Mouse (Mus musculus) MEL (cell line): ENCODE measurements around the gene Itpr1. TPM values are rescaled to one million over a fixed set of nuclear protein-coding genes. Genes with fewer than 3 reads are reported as not detected.

Experiments used
- DNase-seq: peaks from one replicate; pipeline ENCODE4 v3.0.0; 2011; ENCODE audit warnings: low read depth, low spot score
- H3K27ac ChIP-seq: 2 replicates; pipeline ENCODE4 v1.5.1; 2012; ENCODE audit warnings: low read depth, mild to moderate bottlenecking, control low read depth, low read length, moderate library complexity; ENCODE audit not compliant: control insufficient read depth
- H3K27me3 ChIP-seq, 2 experiments: fragments of 150-350 bp in 1 of 2; sonication (generic) in 1 of 2; 2 replicates each; pipeline ENCODE4 v1.6.1; 2012; ENCODE audit warnings: low read length in 2 of 2, mild to moderate bottlenecking in 2 of 2, improper control_type of control experiment in 1 of 2, moderate library complexity in 1 of 2; ENCODE audit not compliant: insufficient read depth in 2 of 2, control insufficient read depth in 1 of 2
- H3K36me3 ChIP-seq, 2 experiments: 2 replicates each; pipeline ENCODE4 v1.6.1; 2012 to 2014; ENCODE audit warnings: low read length in 2 of 2, improper control_type of control experiment in 1 of 2, inconsistent platforms in 1 of 2, mild to moderate bottlenecking in 1 of 2; ENCODE audit not compliant: insufficient read depth in 2 of 2, control insufficient read depth in 1 of 2
- H3K4me1 ChIP-seq, 2 experiments: fragments of 150-350 bp in 1 of 2; sonication (generic) in 1 of 2; 2 replicates each; pipeline ENCODE4 v1.6.1; 2012; ENCODE audit warnings: low read length in 2 of 2, improper control_type of control experiment in 1 of 2, mild to moderate bottlenecking in 1 of 2; ENCODE audit not compliant: insufficient read depth in 2 of 2, control insufficient read depth in 1 of 2
- H3K4me3 ChIP-seq, 2 experiments: fragments of 150-350 bp in 1 of 2; sonication (generic) in 1 of 2; 2 replicates each; pipeline ENCODE4 v1.5.1; 2012; ENCODE audit warnings: low read depth in 2 of 2, low read length in 2 of 2, mild to moderate bottlenecking in 2 of 2, moderate library complexity in 2 of 2, control low read depth in 1 of 2, improper control_type of control experiment in 1 of 2; ENCODE audit not compliant: control insufficient read depth in 1 of 2, insufficient read depth in 1 of 2
- H3K79me2 ChIP-seq: 2 replicates; pipeline ENCODE4 v1.6.1; 2012; ENCODE audit warnings: mild to moderate bottlenecking, low read length, moderate library complexity; ENCODE audit not compliant: control insufficient read depth, poor library complexity, insufficient read depth
- H3K9ac ChIP-seq: 2 replicates; pipeline ENCODE4 v1.6.1; 2012; ENCODE audit warnings: low read depth, mild to moderate bottlenecking, control low read depth, low read length, moderate library complexity; ENCODE audit not compliant: control insufficient read depth, poor library complexity, severe bottlenecking
- H3K9me3 ChIP-seq: fragments of 150-350 bp; sonication (generic); replicated peaks from 2 replicates; pipeline ENCODE4 v1.6.1; 2012; ENCODE audit warnings: mild to moderate bottlenecking, low read length, improper control_type of control experiment, moderate library complexity; ENCODE audit not compliant: insufficient read depth
- BHLHE40 ChIP-seq: IDR thresholded peaks from 2 replicates; pipeline ENCODE4 v1.6.1; 2012; ENCODE audit warnings: low read depth, mild to moderate bottlenecking, inconsistent platforms, low read length, improper control_type of control experiment, borderline replicate concordance
- CTCF ChIP-seq, 3 experiments: IDR thresholded peaks in 2 of 3; conservative IDR thresholded peaks in 1 of 3; 2 replicates each; pipeline ENCODE4 v1.5.1; 2011 to 2012; ENCODE audit warnings: low read length in 3 of 3, low read depth in 2 of 3, mild to moderate bottlenecking in 2 of 3, improper control_type of control experiment in 1 of 3, inconsistent platforms in 1 of 3, mixed read lengths in 1 of 3, moderate library complexity in 1 of 3; ENCODE audit not compliant: control insufficient read depth in 1 of 3, insufficient read depth in 1 of 3, poor library complexity in 1 of 3, severe bottlenecking in 1 of 3
- E2F4 ChIP-seq: IDR thresholded peaks from 2 replicates; pipeline ENCODE4 v1.6.1; 2011; ENCODE audit warnings: low read depth, low read length, improper control_type of control experiment, borderline replicate concordance
- ELF1 ChIP-seq: IDR thresholded peaks from 2 replicates; pipeline ENCODE4 v1.6.1; 2014; ENCODE audit warnings: low read depth, mild to moderate bottlenecking, inconsistent platforms, low read length, improper control_type of control experiment, moderate library complexity
- EP300 ChIP-seq, 2 experiments: IDR thresholded peaks; 2 replicates each; pipeline ENCODE4 v1.6.1; 2011; ENCODE audit warnings: improper control_type of control experiment in 2 of 2, low read length in 2 of 2, low read depth in 1 of 2, mild to moderate bottlenecking in 1 of 2
- ETS1 ChIP-seq: IDR thresholded peaks from 2 replicates; pipeline ENCODE4 v1.6.1; 2012; ENCODE audit warnings: low read depth, mild to moderate bottlenecking, inconsistent platforms, low read length, improper control_type of control experiment, moderate library complexity
- GABPA ChIP-seq: IDR thresholded peaks from 2 replicates; pipeline ENCODE4 v1.6.1; 2012; ENCODE audit warnings: low read depth, mild to moderate bottlenecking, inconsistent platforms, low read length, improper control_type of control experiment, moderate library complexity
- HCFC1 ChIP-seq: IDR thresholded peaks from 2 replicates; pipeline ENCODE4 v1.6.1; 2012; ENCODE audit warnings: low read depth, mild to moderate bottlenecking, inconsistent platforms, low read length, improper control_type of control experiment, moderate library complexity
- JUND ChIP-seq: IDR thresholded peaks from 2 replicates; pipeline ENCODE4 v1.6.1; 2011; ENCODE audit warnings: low read depth, mild to moderate bottlenecking, improper control_type of control experiment, low read length
- KAT2A ChIP-seq: conservative IDR thresholded peaks from 2 replicates; pipeline ENCODE4 v1.6.1; 2012; ENCODE audit warnings: low read depth, low read length, improper control_type of control experiment, inconsistent platforms
- MAFK ChIP-seq: IDR thresholded peaks from 2 replicates; pipeline ENCODE4 v1.6.1; 2011; ENCODE audit warnings: low read depth, mild to moderate bottlenecking, low read length, improper control_type of control experiment, borderline replicate concordance
- MXI1 ChIP-seq: IDR thresholded peaks from 2 replicates; pipeline ENCODE4 v1.6.1; 2011; ENCODE audit warnings: mild to moderate bottlenecking, low read depth, low read length, improper control_type of control experiment
- MYB ChIP-seq: IDR thresholded peaks from 2 replicates; pipeline ENCODE4 v1.6.1; 2011; ENCODE audit warnings: mild to moderate bottlenecking, low read depth, low read length, improper control_type of control experiment
- NRF1 ChIP-seq: IDR thresholded peaks from 2 replicates; pipeline ENCODE4 v1.6.1; 2014; ENCODE audit warnings: low read depth, mild to moderate bottlenecking, inconsistent platforms, low read length, improper control_type of control experiment, moderate library complexity; ENCODE audit not compliant: poor library complexity, insufficient read depth, severe bottlenecking
- RAD21 ChIP-seq: IDR thresholded peaks from 2 replicates; pipeline ENCODE4 v1.6.1; 2011; ENCODE audit warnings: mild to moderate bottlenecking, low read depth, low read length, improper control_type of control experiment
- RCOR1 ChIP-seq: IDR thresholded peaks from 2 replicates; pipeline ENCODE4 v1.6.1; 2012; ENCODE audit warnings: low read depth, mild to moderate bottlenecking, inconsistent platforms, low read length, improper control_type of control experiment
- TBP ChIP-seq: IDR thresholded peaks from 2 replicates; pipeline ENCODE4 v1.8.0; 2011; ENCODE audit warnings: low read depth, low read length, improper control_type of control experiment
- TCF12 ChIP-seq: IDR thresholded peaks from 2 replicates; pipeline ENCODE4 v1.6.1; 2014; ENCODE audit warnings: low read depth, mild to moderate bottlenecking, inconsistent platforms, low read length, improper control_type of control experiment, moderate library complexity
- UBTF ChIP-seq: IDR thresholded peaks from 2 replicates; pipeline ENCODE4 v1.6.1; 2012; ENCODE audit warnings: low read depth, mild to moderate bottlenecking, inconsistent platforms, low read length, improper control_type of control experiment, moderate library complexity, borderline replicate concordance; ENCODE audit not compliant: insufficient read depth
- USF2 ChIP-seq, 2 experiments: IDR thresholded peaks; 2 replicates each; pipeline ENCODE4 v1.6.1; 2011 to 2012; ENCODE audit warnings: improper control_type of control experiment in 2 of 2, low read length in 2 of 2, borderline replicate concordance in 1 of 2, inconsistent platforms in 1 of 2, low read depth in 1 of 2, mild to moderate bottlenecking in 1 of 2; ENCODE audit not compliant: insufficient read depth in 1 of 2
- ZMIZ1 ChIP-seq: IDR thresholded peaks from 2 replicates; pipeline ENCODE4 v1.6.1; 2012; ENCODE audit warnings: low read depth, mild to moderate bottlenecking, inconsistent platforms, low read length, improper control_type of control experiment, moderate library complexity
- polyA plus RNA-seq, 2 experiments: library from polyadenylated mRNA; stranded (reverse) in 1 of 2; unstranded in 1 of 2; fragments of >175 nt in 1 of 2; fragments of >200 nt in 1 of 2; gene quantifications; 2 replicates each; pipeline versions ENCODE4 v1.2.1 to v1.2.4; 2012; ENCODE audit warnings: low replicate concordance in 2 of 2, low read depth in 1 of 2; ENCODE audit not compliant: insufficient read length in 2 of 2, insufficient read depth in 1 of 2, missing spikeins in 1 of 2
- total RNA-seq: library from RNA; depleted of rRNA; stranded (reverse); fragments of 300-350 nt; gene quantifications from 2 replicates; pipeline ENCODE4 v1.2.3, GENCODE M21; 2012

Gene Itpr1
- total and polyA plus RNA-seq, 3 experiments: 15.6 to 19.0 TPM; not detected in 1

GRCm38 (mm10) chr6:108393131-108393530, 180.2 kb downstream of the Itpr1 start:
- Histone ChIP-seq H3K4me1 (no peaks in the 10 kb centered on the region), H3K9me3 (no peaks in the 10 kb centered on the region), H3K27me3 (no peaks in the 10 kb centered on the region)
- DNase-seq: no peak
- no peak for TF ChIP-seq E2F4
- TF ChIP-seq GABPA: no peak
- TF ChIP-seq HCFC1: no peak
- TF ChIP-seq JUND: no peak
- TF ChIP-seq NRF1: no peak
- TF ChIP-seq EP300 (IDR thresholded peaks at IDR 0.05; ENCODE audit: low read depth in 1 of 2, low read length in 2 of 2): no peak
- TF ChIP-seq TCF12: no peak
- TF ChIP-seq MAFK: no peak
- TF ChIP-seq KAT2A: no peak
- TF ChIP-seq USF2 (IDR thresholded peaks at IDR 0.05; ENCODE audit: borderline replicate concordance in 1 of 2, insufficient read depth in 1 of 2, low read depth in 1 of 2, low read length in 2 of 2): no peak
- no peak for TF ChIP-seq BHLHE40
- TF ChIP-seq ZMIZ1: no peak
- TF ChIP-seq ELF1: no peak
- TF ChIP-seq TBP: no peak
- TF ChIP-seq MXI1: no peak
- no peak for TF ChIP-seq RCOR1
- TF ChIP-seq MYB: no peak
- TF ChIP-seq UBTF: no peak
- TF ChIP-seq CTCF (IDR thresholded peaks at IDR 0.05 in 2 of 3, conservative IDR thresholded peaks at IDR 0.05 in 1 of 3; ENCODE audit: control insufficient read depth in 1 of 3, insufficient read depth in 1 of 3, low read depth in 2 of 3, low read length in 3 of 3, poor library complexity in 1 of 3, severe bottlenecking in 1 of 3): no peak
- no peak for TF ChIP-seq RAD21
- TF ChIP-seq, all 39 proteins: peak for 0
- H3K4me3 ChIP-seq: no peak overlapping the region
- no peaks in the 10 kb centered on the region for H3K36me3 ChIP-seq
- H3K79me2 ChIP-seq: no peaks in the 10 kb centered on the region
- H3K9ac ChIP-seq: no peak overlapping the region
- no peak overlapping the region for H3K27ac ChIP-seq

GRCm38 (mm10) chr6:108397956-108398355, 185.1 kb downstream of the Itpr1 start:
- Histone ChIP-seq H3K9me3 (no peaks in the 10 kb centered on the region), H3K4me3 (no peak overlapping the region), H3K4me1 (no peaks in the 10 kb centered on the region), H3K27ac (no peak overlapping the region), H3K9ac (no peak overlapping the region), H3K36me3 (no peaks in the 10 kb centered on the region), H3K27me3 (no peaks in the 10 kb centered on the region), H3K79me2 (no peaks in the 10 kb centered on the region)
- DNase-seq: no peak
- no peak for TF ChIP-seq BHLHE40
- TF ChIP-seq ETS1: no peak
- TF ChIP-seq RCOR1: no peak
- TF ChIP-seq ZMIZ1: no peak
- TF ChIP-seq TBP: no peak
